Mouse (Mus musculus) embryo, embryonic 11.5 days (tissue): ENCODE data around the gene Ubr4.

ENCODE experiments used
- DNase-seq: peaks from one replicate; pipeline ENCODE4 v3.0.0-alpha.2; 2012; ENCODE audit warnings: low read depth, low spot score

Ubr4 gene

DNA sequence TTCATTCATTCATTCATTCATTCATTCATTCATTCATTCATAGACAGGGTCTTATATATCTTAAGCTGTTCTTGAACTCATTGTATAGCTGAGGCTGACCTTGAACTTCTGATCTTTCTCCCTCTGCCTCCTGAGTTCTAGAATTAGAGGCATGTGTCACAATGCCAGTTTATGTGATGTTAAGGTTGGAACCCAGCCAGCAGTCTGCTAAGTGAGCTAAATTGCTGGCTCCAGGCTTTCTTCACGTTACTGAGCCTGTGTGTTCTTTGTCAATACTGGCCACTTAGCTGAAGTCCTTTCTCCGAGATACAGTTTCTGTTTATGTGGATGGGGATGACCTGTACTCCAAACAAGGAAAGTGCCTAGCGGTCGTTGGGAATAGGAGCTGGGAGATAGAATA lies 78.5 kb downstream of the Ubr4 start:
- no peak for DNase-seq

DNA sequence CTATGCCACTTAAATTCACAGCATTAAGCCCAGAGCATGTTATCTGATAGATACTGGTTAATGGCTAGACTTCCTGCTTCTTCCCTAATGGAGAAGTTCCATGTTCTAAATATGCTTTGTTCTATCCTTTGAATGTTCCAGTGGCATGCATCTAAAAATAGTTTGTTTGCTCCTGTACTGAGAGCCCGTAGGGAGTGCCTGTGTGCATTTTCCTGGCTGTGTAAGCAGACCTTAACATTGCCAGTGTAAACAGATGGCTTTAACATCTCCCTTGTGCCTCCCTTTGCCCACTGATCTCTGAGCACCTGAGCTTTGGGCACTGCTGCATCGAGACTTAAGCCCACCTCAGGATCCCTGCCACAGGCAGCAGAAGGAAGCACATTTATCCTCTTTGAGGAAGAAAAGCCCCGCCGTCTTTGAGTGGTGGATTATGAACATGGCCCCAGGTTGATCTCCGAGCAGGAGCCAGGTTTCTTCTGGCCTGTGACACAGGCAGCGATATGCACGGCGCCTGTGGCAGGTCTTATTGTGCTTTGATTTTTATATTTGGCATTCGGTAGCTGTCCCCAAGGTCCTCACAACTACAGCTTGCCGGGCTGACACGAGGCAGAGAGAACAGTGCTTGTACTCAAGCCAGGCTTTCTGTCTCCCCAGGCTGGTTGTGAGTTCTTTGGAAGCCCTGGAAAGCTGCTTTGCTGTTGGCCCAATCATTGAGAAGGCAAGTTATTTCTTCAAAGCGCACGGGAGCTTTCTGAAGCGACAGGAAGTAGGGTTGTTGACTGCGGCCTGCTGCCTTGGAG lies 80.8 kb downstream of the Ubr4 start:
- no peak for DNase-seq

DNA sequence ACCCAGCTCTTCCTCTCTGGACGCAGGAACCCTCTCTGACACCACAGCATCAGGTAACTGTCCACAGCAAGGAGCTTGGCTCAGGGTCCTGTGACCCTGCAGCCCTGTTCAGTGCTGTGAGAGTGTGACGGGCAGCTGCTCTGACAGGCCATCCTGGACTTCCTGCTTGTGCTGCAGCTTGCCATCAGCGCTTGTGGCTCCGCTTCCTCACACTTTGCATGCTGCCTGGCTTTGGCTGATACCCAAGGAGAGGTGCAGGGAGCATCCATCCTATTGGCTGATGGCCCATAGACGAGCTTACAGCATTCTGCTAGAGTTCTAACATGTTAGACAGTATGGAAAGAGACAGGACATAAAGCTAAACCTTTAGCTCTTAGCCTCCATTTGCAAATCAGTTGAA lies 88.8 kb downstream of the Ubr4 start:
- no peak for DNase-seq

DNA sequence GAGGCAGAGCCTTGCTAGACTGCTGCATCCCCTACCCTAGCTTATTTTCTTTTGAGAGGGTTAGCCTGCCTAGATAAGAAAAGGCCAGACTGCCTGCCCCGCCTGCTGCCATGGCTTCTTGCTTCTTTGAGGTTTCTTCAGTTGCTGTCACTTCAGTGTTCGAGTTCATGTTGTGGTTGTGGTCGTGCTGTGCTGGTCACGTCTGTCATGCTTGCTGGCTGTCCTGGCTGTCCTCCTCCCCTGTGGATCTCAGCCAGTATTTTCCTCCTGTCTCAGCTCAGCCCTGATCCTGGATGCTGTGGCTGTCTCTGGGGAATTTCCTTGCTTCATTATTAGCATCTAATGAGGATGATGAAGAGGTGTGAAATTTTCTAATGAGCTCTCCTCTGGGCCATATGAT lies 89.4 kb downstream of the Ubr4 start:
- DNase-seq, result no peak

DNA sequence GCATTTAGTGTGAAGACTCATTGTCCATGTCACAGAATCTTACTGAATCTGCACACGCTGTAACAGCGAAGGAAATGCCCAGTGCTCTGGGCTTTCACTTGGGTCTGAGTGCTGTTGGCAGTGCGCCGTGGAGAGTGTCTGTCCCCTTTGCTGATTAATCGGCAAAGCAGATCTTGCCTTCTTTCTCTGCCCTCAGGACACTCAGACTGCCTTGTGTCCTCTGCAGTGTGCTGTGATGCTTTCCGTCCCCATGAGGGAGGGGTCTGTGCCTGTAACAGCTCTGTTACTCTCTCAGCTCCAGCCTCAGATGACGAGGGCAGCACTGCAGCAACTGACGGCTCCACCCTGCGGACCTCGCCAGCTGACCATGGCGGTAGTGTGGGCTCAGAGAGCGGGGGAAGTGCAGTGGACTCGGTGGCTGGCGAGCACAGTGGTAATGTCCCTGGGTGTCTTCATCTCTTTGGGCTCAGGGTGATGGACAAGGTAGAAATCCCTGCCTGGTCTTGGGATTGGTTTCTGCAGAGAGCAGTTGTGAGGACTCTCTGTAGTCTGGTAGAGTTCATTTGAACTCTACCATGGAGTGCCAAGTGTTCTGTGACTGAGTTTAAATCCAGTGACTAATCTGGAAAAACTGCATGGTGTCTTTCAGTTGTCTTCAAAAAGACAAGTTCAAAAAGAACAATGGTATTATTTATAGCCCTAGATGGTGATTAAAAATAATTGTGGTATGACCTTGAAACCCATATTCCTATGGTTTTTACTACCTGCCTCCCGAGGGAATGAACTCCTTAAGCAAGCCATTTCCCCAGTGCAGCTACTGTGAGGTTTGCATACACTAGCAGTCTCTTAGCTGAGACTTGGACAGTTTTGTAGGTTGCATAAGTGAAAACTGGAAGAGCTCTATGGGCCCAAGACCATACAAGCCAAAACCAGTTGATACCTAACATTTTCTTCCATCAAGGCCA lies 90.3 kb downstream of the Ubr4 start:
- DNase-seq, result no peak

DNA sequence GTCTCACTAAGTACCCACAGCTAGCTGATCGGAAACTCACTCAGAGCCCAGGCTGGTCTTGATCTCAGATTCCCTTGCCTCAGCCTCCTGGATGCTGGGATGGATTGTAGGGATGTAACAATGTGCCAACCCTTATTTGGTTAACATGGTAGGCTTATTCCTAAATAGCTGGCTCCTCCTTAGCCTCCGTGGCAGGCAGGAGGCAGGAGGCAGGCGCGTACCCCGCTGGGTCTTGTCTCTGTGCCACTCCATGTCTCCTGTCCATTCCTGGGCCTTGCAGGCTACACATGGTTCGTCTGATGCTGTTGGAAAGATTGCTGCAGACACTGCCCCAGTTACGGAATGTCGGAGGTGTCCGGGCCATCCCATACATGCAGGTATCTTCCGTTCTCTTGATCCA lies 91.9 kb downstream of the Ubr4 start:
- DNase-seq, result no peak

DNA sequence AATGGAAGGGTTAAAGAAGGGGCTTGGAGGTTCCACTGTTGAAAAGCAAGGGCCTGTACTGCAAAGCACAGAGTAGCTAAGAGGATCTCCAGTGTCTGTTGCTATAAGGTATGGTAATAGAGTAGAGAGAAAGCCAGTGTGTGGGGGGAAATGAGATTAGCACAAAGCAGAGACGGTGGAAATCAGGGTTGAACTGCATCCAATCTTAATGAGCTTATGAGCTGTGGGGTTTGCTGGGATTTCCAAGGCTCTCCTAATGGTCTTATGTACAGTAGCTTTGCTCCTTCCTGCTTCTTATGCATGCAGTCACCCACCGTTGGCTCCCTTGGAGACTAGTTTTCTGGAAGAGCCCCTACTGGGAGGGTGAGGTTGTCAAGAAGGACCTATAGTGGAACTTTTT lies 93.8 kb downstream of the Ubr4 start:
- no peak for DNase-seq

DNA sequence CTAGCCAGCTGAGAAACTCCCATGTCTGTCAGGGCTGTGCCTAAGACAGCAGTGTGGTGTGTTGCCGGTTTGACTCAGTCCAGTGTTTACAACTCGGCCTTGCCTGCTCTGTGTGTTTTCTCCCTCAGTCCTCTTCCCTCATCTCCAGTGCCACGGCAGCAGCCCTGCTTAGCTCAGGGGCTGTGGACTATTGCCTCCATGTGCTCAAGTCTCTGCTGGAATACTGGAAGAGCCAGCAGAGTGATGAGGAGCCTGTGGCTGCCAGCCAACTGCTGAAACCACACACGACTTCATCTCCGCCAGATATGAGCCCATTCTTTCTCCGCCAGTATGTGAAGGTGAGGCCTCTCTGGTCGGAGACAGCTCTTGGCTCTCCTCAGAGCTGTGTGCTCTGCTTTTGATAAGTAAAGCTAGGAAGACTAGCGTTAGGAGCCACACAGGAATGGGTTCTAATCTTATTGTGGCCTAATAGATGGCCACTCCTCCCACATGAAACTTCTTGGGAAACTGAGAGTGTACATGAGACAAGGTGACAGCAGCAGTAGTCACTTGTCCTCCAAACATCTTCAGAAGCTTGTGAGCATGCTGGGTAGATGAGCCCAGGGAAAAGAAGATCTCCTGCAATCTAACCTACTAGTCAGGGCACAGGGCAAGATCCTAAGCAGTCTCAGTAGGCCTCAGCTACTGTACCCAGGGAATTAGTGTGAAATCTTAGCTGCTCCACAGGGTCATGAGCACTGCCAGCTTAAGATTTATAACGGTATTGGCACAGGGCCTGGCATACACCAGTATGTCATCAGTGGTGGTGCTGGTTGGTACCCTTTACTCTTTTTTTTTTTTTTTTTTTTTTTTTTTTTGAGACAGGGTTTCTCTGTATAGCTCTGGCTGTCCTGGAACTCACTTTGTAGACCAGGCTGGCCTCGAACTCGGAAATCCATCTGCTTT lies 94.6 kb downstream of the Ubr4 start:
- DNase-seq, result no peak

DNA sequence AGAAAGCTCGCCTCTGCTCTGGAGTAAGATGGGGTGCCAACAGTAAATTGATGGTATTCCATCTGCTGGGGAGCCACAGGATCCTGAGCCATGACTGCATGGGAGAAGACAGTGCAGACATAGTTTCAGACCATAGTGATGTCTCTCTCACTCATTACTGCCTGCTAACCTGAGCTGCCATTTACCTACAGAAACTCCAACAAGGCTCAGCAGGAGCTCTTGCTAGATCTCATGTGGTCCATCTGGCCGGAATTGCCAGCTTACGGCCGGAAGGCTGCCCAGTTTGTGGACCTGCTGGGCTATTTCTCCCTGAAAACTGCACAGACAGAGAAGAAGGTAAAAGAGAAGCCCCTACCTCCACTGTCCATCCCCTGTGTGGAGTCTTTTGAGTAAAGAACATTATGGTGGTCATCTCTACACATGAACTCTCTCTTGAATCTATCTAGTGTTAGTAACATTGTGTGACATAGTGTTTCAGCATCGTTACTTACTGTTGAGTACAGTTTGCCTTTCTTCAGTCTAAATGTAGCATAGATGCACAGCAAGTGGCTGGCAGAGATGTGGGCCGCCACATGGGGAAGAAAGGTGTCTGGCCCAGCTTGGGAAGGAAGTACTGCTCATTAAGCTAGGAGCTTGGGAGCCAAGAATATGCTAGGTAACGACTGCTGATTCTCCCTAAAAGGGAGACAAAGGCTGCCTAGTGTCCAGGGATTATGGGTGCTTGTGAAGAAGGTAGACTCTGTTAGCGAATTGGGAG lies 100.7 kb downstream of the Ubr4 start:
- no peak for DNase-seq

DNA sequence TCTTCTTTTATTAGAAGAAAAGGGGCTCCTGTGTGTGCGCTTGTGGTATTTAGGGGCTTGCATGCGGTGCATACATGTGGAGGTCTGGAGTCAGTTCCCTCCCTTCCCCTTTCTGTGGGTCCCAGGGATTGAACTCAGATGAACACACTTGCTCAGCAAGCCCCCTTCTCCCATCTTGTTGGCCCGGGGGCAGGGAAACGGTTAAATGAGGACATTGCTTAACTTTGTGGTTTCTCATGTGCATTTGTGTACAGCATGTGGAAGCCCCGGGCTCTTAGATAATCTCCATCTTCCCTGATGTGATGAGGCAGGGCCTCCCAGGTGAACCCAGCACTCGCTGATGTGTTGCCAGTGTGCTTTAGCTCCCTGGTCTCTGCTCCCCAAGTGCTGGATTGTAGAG lies 101.9 kb downstream of the Ubr4 start:
- DNase-seq, result no peak

DNA sequence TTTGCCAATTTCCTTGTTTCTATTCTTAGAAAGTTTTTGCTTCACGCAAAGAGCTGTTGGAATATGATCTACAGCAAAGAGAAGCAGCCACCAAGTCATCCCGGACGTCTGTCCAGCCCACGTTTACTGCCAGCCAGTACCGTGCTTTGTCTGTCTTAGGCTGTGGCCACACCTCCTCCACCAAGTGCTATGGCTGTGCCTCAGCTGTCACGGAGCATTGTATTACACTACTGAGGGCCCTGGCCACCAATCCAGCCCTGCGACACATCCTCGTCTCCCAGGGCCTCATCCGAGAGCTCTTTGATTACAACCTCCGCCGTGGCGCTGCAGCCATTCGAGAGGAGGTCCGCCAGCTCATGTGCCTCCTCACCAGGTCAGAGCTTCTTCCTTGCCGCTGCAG lies 107.6 kb downstream of the Ubr4 start:
- no peak for DNase-seq

DNA sequence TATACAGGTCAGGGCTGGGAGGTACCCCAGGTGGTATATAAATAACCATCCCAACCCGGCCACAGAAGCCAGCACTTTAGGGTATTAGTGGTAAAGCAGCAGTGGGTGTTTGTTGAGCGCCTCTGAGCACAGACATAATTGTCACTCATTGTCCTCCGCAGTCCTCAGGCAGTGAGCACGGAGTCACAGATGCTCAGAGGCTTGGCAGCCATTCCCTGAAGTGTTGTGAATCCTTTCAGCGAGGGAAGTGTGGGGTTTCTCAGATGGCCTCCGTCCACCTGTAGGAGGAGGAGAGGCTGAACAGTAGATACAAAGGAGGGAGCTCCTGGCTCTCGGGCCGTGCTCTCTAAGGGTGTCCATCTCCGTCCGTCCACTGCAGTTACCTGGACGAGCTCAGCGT lies 111.8 kb downstream of the Ubr4 start:
- no peak for DNase-seq

DNA sequence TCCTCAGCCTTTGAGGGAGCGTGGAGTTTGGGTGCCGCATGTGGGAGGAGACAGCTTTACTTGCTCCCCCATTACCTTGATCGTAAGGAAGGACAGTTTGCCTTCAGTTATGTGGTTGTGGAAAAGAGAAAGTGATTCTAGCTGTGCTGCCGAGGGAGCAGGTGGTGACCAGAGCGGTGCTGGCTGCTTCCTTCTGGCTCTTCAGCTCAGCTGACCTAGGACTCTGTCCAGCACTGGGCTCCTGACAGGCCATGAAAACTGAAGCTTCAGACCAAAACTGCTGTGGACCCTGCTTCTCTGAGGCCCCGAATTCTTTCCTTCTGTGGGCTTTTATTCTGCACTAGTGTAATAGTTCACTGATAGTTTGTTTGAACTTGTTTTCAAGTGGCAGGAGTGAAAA lies 114.1 kb downstream of the Ubr4 start:
- no peak for DNase-seq

DNA sequence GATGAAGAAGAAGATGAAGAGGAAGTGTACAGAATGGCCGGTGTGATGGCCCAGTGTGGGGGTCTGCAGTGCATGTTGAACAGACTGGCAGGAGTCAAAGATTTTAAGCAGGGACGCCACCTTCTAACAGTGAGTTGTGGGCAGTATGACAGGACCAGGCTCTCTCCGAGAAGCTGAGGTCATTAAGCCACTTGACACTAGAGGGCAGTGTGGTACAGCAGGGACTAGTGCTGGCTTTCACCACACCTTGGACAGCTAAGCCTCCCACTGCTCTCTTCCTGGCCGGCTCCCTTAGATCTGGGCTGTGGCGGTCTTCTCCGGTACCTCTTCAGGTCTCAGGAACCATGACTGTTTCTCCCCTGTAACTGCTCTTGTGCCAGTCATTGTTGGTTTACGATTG lies 117.8 kb downstream of the Ubr4 start:
- DNase-seq, result peak; percentile 72

DNA sequence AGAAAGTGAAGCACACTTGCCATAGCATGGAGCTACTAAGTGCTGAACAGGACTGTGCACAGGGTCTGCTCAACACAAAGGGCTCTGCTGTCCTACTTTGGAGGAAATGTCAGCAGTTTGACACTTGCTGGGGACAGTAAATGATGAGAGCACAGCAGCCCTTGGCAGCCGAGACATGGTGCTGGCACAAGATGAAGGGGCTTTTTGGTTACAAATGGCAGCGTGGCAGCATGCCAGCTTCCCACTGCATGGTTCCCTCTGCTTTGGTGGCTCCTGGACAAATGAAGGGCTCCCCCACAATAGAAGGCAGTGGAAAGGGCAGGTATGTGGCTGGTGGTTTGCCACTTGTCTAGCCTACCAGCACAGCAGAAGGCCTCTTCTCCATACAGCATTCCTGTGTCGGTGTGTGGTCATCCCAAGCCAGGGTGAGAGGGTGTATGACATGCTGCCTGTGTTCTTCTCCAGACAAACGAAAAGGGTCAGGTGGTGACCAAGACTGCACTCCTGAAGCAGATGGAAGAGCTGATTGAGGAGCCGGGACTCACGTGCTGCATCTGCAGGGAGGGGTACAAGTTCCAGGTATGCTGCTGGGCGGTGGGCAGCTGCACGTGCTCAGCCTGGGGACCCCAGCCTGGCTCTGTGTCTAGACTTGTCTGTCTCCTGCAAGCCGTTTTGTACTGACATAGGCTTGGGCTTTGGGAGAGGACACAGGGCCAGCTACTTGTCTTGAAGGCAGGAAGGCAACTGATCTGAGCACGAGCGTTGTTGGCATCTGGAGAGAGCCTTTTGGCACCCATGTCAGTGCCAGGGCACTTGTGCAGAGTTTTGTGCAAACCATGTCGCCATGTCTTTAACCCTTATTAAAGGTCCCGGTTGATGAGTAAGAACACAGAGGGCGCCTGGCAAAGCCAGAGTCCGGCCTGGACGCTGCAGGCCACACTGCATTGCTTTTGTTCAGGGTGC lies 124.5 kb downstream of the Ubr4 start:
- DNase-seq, result no peak

DNA sequence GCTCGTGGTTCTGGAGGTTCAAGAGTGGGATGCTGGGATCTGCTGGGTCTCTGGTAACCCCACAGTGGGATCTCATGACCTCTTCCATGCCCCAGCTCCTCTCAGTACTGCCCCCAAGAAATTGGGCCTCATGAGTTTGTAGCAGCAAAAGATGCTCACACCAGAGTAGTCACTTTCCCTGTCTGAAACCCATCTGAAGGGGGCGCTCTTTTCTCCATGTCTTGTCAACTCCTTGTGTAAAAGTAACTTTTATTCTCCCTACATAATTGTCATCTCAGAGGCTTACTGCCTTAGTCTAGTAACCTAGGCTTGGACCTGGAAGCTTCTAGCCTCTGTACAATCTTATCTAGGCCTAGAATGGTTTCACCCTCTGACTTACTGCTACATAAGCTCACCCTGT lies 125.6 kb downstream of the Ubr4 start:
- no peak for DNase-seq

DNA sequence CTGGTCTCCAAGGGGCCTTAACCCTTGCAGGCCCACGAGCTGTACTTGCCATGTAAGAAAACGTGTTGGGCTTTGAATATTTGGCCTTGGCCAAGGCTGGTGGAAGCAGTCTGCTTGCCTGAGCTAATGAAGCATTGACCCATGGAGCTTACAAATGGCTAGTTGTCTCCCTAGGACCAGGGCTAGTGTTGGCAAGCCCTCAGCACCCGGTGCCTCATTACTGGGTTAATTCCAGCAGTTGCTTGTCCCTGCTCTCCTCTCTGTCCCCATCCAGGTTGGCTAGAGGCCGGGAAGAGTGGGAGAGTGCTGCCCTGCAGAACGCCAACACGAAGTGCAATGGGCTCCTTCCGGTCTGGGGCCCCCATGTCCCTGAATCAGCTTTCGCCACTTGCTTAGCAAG lies 126.8 kb downstream of the Ubr4 start:
- no peak for DNase-seq

DNA sequence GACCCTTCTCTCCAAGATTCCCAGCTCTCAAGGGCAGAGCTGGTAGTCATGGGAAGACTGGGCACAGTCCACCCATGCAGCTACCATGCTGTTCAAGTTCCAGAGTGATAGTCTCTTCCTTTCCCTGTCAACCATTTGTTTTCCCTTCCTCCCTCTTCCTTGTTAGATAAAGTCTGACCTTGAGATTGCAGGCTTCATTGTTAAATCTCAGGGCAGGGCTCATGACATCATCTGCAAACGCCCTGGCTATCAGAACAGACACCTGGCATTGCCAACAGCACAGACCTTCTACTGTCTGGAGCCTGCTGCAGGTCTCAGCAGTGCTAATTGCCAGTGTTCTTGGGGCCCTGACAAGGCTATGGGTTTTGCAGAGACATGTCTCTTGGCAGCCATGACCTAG lies 129.0 kb downstream of the Ubr4 start:
- DNase-seq, result no peak

DNA sequence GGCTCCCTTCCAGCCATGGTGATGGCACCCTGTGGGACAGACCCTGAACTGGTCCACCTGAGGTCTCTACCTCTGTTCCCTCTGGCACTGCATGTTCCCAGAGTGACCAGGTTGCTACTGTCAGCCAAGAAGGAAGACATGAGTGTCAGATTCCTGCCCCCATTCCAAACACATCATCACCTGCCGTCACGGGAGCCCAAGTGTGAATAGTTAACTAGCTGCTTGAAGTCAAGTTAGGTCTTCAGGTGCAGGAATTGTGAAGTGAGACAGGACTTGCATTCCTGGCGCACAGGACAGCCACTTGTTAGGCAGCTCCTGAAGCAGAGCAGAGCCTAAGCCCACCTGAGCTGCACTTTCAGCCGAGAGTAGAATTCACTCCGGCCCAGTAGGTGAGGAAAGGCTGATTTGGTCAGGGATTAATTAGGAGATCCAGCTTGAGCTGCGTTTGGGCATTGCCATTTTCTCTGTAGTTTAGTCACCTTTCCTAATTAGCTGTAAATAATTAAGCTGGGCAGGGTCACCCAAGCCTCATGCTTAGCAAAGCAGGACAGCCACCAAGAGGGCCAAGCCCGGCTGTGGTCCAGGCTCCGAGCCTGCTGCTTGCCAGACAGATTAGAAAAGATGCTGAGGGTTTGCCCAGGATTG lies 131.2 kb downstream of the Ubr4 start:
- no peak for DNase-seq
